Mouse (Mus musculus) limb, embryonic 13.5 days (tissue): ENCODE measurements around the gene Gucd1. TPM values are rescaled to one million over a fixed set of nuclear protein-coding genes. Genes with fewer than 3 reads are reported as not detected.
"Not testable (repeated sequence)": the region's sequence is repeated elsewhere in the genome, so short reads cannot be mapped to it uniquely, and the experiment has no call there.

Source experiments
- ATAC-seq: fragments of 200-750 bp; cut with Nextera tagmentation; 2 replicates; pipeline ENCODE4 v1.8.0; 2017; ENCODE audit warnings: low read depth, moderate number of reproducible peaks, moderate TSS enrichment; ENCODE audit not compliant: low FRiP score
- H3K27ac ChIP-seq: fragments of 300-500 bp; sonication (generic); 2 replicates; pipeline ENCODE4 v1.5.1; 2015; ENCODE audit warnings: inconsistent platforms, mild to moderate bottlenecking, moderate library complexity
- H3K27me3 ChIP-seq: fragments of 300-500 bp; sonication (generic); 2 replicates; pipeline ENCODE4 v1.6.1; 2015; ENCODE audit warnings: mild to moderate bottlenecking, inconsistent platforms
- H3K36me3 ChIP-seq: fragments of 300-500 bp; sonication (generic); 2 replicates; pipeline ENCODE4 v1.6.1; 2015; ENCODE audit warnings: inconsistent platforms, mild to moderate bottlenecking, moderate library complexity
- H3K4me1 ChIP-seq: fragments of 300-500 bp; sonication (generic); 2 replicates; pipeline ENCODE4 v1.6.1; 2015; ENCODE audit warnings: inconsistent platforms
- H3K4me2 ChIP-seq: fragments of 300-500 bp; sonication (generic); replicated peaks from 2 replicates; pipeline ENCODE4 v1.6.1; 2015; ENCODE audit warnings: inconsistent platforms, mild to moderate bottlenecking, moderate library complexity
- H3K4me3 ChIP-seq: fragments of 300-500 bp; sonication (generic); 2 replicates; pipeline ENCODE4 v1.5.1; 2015; ENCODE audit warnings: moderate library complexity, mild to moderate bottlenecking, inconsistent platforms
- H3K9ac ChIP-seq: fragments of 300-500 bp; sonication (generic); 2 replicates; pipeline ENCODE4 v1.6.1; 2015; ENCODE audit warnings: mild to moderate bottlenecking, inconsistent platforms
- H3K9me3 ChIP-seq: fragments of 300-500 bp; sonication (generic); 2 replicates; pipeline ENCODE4 v1.6.1; 2016; ENCODE audit warnings: inconsistent platforms
- WGBS: fragments of 180-500 bp; shearing (Covaris S2); methylation state at CpG from one replicate; pipeline ENCODE4 v1.1.7; 2015; 5-methylcytosine and 5-hydroxymethylcytosine counted together
- polyA plus RNA-seq: library from polyadenylated mRNA; unstranded; fragments of >200 nt; fragmentation: Nextera tagmentation; extraction: Ambion mirVana; gene quantifications from 2 replicates; pipeline ENCODE4 v1.2.1, GENCODE M21; 2015

Gene Gucd1
- 29.2 and 30.2 TPM in 2 replicates for polyA plus RNA-seq

GRCm38 (mm10) chr10:75517758-75518143 is at the start of gene Gucd1:
TSS of gene Gucd1 (minus strand) at chr10:75517972.
- under 1% methylated on average over 20 of the region's 20 CpGs for WGBS
- Histone ChIP-seq H3K4me2 (peak within 1 kb of the TSS; percentile 95), H3K9me3 (no peaks in the 10 kb centered on the region), H3K27me3 (no peaks in the 10 kb centered on the region), H3K27ac (peak within 1 kb of the TSS; percentile 96), H3K9ac (peak within 1 kb of the TSS; percentile 89), H3K4me1 (peaks cover 28% of the 10 kb centered on the region), H3K4me3 (peak within 1 kb of the TSS; percentile 68), H3K36me3 (peaks cover 38% of the 10 kb centered on the region)
- peak; percentile 93 for ATAC-seq

GRCm38 (mm10) chr10:75566765-75567164 is 49.0 kb upstream of the Gucd1 start:
- not testable (repeated sequence) for H3K9ac ChIP-seq, ATAC-seq, H3K27me3 ChIP-seq, H3K36me3 ChIP-seq, H3K9me3 ChIP-seq, H3K4me1 ChIP-seq, H3K4me2 ChIP-seq, H3K4me3 ChIP-seq, H3K27ac ChIP-seq
- WGBS = 82% methylated on average over 2 of the region's 2 CpGs

DNA sequence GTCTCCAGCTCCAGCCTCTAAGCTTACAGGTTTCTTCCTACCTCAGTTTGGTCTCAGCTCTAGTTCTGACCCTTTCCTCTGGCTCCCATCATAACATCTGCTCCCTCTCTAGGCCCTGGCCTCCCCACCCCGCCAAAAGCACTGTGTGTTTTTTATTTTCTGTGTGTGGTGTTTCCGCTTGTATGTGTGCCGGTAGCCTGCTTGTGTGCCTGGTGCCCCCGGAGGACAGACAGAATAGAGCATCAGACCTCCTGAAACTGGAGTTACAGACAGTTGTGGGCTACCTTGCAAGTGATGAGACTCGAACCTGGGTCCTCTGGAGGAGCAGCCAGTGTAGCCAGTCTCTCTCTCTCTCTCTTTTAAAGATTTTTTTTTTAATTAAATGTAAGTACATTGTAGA is 48.5 kb upstream of the Gucd1 start:
- no peak overlapping the region for H3K4me2 ChIP-seq
- no peaks in the 10 kb centered on the region for H3K36me3 ChIP-seq
- no peaks in the 10 kb centered on the region for H3K9me3 ChIP-seq
- WGBS = 69% methylated on average over 5 of the region's 5 CpGs
- no peak overlapping the region for H3K4me3 ChIP-seq
- no peak for ATAC-seq
- 0 out of 2 replicates have a peak, but pooled peaks cover 6% of the 10 kb centered on the region for H3K4me1 ChIP-seq
- no peak overlapping the region for H3K27ac ChIP-seq
- H3K9ac ChIP-seq = no peak overlapping the region
- H3K27me3 ChIP-seq = peaks cover 14% of the 10 kb centered on the region

- Histone ChIP-seq H3K9ac (no peak overlapping the region), H3K27me3 (peaks cover 18% of the 10 kb centered on the region), H3K4me3 (no peak overlapping the region), H3K4me1 (0 out of 2 replicates have a peak, but pooled peaks cover 6% of the 10 kb centered on the region), H3K36me3 (no peaks in the 10 kb centered on the region), H3K27ac (no peak overlapping the region), H3K9me3 (no peaks in the 10 kb centered on the region), H3K4me2 (no peak overlapping the region)
- 76% methylated on average over 7 of the region's 7 CpGs for WGBS
- no peak for ATAC-seq
These were observed 48.1 kb upstream of the Gucd1 start for GRCm38 (mm10) chr10:75565906-75566305.

GRCm38 (mm10) chr10:75565436-75565835 is 47.7 kb upstream of the Gucd1 start:
- no peak overlapping the region for H3K4me3 ChIP-seq
- H3K9me3 ChIP-seq = no peaks in the 10 kb centered on the region
- peaks cover 23% of the 10 kb centered on the region for H3K27me3 ChIP-seq
- no peak overlapping the region for H3K9ac ChIP-seq
- no peak overlapping the region for H3K4me2 ChIP-seq
- peaks cover 11% of the 10 kb centered on the region for H3K4me1 ChIP-seq
- no peaks in the 10 kb centered on the region for H3K36me3 ChIP-seq
- no peak overlapping the region for H3K27ac ChIP-seq
- WGBS = 67% methylated on average over 6 of the region's 6 CpGs
- no peak for ATAC-seq

- Histone ChIP-seq H3K4me3 (no peak overlapping the region), H3K27ac (no peak overlapping the region), H3K9ac (no peak overlapping the region), H3K27me3 (peaks cover 30% of the 10 kb centered on the region), H3K4me2 (no peak overlapping the region), H3K36me3 (no peaks in the 10 kb centered on the region), H3K9me3 (no peaks in the 10 kb centered on the region), H3K4me1 (peaks cover 17% of the 10 kb centered on the region)
- ATAC-seq = no peak
- whole genome bisulfite sequencing = 82% methylated on average over 12 of the region's 12 CpGs
These were observed 47.0 kb upstream of the Gucd1 start for GRCm38 (mm10) chr10:75564687-75565265.

GRCm38 (mm10) chr10:75562596-75562995 is 44.8 kb upstream of the Gucd1 start:
- Histone ChIP-seq H3K9ac (no peak overlapping the region), H3K9me3 (no peaks in the 10 kb centered on the region), H3K4me2 (no peak overlapping the region), H3K27me3 (peaks cover 45% of the 10 kb centered on the region), H3K27ac (no peak overlapping the region), H3K4me3 (no peak overlapping the region), H3K4me1 (peaks cover 26% of the 10 kb centered on the region), H3K36me3 (no peaks in the 10 kb centered on the region)
- WGBS = 87% methylated on average over 8 of the region's 8 CpGs
- no peak for ATAC-seq

DNA sequence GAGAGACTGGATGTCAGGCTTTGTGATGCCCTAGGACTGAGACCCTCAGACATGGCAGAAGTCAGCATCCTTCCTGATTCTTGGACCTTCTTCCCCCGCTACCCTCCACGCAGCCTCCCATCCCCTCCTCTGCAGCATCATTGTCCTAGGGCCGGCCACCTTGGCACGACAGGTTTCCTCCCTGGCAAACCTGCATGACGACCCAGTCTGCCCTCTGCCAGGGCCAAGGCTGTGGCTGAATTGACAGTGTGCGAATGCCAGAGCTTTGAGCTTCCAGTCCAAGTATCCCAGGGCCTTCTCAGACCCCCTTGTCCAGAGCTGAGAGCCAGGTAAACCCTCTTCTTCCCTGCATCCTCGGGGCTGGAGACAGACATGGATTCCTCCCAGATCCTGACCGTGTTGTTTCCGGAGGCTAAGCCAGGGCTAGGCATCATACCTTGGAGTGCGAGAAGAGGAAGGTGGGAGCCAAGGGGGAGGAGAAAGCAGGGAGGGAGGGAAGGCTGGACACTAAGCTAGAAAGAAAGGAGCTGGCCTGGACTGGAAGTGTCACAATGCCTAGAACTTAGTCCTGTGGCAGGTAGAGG is 43.4 kb upstream of the Gucd1 start, which contains the start of gene Ggt1:
TSS of gene Ggt1 (plus strand) at position 534 of the 584 bp plus-strand sequence.
- H3K36me3 ChIP-seq = no peaks in the 10 kb centered on the region
- H3K27me3 ChIP-seq = peaks cover 46% of the 10 kb centered on the region
- no peak for ATAC-seq
- H3K4me2 ChIP-seq = peak within 1 kb of the TSS; percentile 99
- no peak within 1 kb of the TSS for H3K27ac ChIP-seq
- peak within 1 kb of the TSS; percentile 19; the same call in 1 of the 2 replicates for H3K9ac ChIP-seq
- no peaks in the 10 kb centered on the region for H3K9me3 ChIP-seq
- H3K4me1 ChIP-seq = peaks cover 36% of the 10 kb centered on the region
- 56% methylated on average over 10 of the region's 10 CpGs for whole genome bisulfite sequencing
- H3K4me3 ChIP-seq = peak within 1 kb of the TSS; percentile 67

- peaks cover 43% of the 10 kb centered on the region for H3K4me1 ChIP-seq
- H3K27me3 ChIP-seq = peaks cover 46% of the 10 kb centered on the region
- 7% methylated on average over 6 of the region's 6 CpGs for WGBS
- no peak overlapping the region for H3K27ac ChIP-seq
- no peaks in the 10 kb centered on the region for H3K9me3 ChIP-seq
- peak overlapping the region; percentile 19; the same call in 1 of the 2 replicates for H3K9ac ChIP-seq
- H3K4me2 ChIP-seq = peak overlapping the region; percentile 99
- peak; percentile 1; the same call in 1 of the 2 replicates for ATAC-seq
- H3K36me3 ChIP-seq = no peaks in the 10 kb centered on the region
- peak overlapping the region; percentile 67 for H3K4me3 ChIP-seq
These were observed 42.8 kb upstream of the Gucd1 start for GRCm38 (mm10) chr10:75560549-75560899.

GRCm38 (mm10) chr10:75559676-75560548 is 42.1 kb upstream of the Gucd1 start, which contains the start of gene Lrrc75b:
TSS of gene Lrrc75b (minus strand) at chr10:75560330.
- H3K9ac ChIP-seq = peak within 1 kb of the TSS; percentile 79
- peak; percentile 37; the same call in 1 of the 2 replicates for ATAC-seq
- H3K9me3 ChIP-seq = no peaks in the 10 kb centered on the region
- no peaks in the 10 kb centered on the region for H3K36me3 ChIP-seq
- H3K4me2 ChIP-seq = peak within 1 kb of the TSS; percentile 99
- peaks cover 43% of the 10 kb centered on the region for H3K4me1 ChIP-seq
- H3K27me3 ChIP-seq = peaks cover 46% of the 10 kb centered on the region
- H3K4me3 ChIP-seq = peak within 1 kb of the TSS; percentile 67
- under 1% methylated on average over 67 of the region's 75 CpGs for WGBS
- H3K27ac ChIP-seq = no peak within 1 kb of the TSS

DNA sequence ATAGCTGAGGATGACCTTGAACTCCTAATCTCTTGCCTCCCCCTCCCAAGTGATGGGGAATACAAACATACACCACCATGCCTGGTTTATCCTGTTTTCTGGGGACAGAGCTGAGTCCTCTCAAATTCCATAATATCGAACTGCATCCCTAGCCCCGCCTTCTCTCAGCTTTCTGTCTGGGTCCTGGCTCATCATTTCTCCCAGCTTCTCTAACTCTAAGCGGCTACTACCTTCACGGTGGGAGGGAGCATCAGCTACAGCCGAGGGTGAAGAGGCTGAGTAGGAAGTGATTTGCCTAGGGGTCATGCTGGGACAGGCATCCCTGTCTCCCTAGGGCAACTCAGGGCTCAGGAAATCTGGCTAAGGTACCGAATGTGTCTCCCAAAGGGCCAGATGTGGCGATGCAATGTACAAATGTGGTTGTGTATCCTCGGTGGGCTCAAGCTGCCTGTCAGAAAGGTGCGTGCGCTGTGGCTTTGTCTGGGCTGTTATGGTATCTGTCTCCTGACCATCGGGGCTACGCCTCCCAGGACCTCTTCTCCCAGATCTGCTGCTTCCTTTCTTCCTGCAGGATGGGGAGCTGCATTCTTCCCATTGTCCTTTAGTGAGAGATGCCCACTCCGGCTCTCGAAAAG is 41.4 kb upstream of the Gucd1 start:
- Histone ChIP-seq H3K27ac (no peak overlapping the region), H3K27me3 (peaks cover 46% of the 10 kb centered on the region), H3K4me3 (peak overlapping the region; percentile 67), H3K36me3 (no peaks in the 10 kb centered on the region), H3K9ac (peak overlapping the region; percentile 79), H3K9me3 (no peaks in the 10 kb centered on the region), H3K4me2 (peak overlapping the region; percentile 99), H3K4me1 (peaks cover 39% of the 10 kb centered on the region)
- WGBS = 8% methylated on average over 14 of the region's 14 CpGs
- no peak for ATAC-seq
